Mouse (Mus musculus) C2C12 (cell line): ENCODE results near the gene Rabgap1l. TPM values are rescaled to one million over a fixed set of nuclear protein-coding genes. Genes with fewer than 3 reads are reported as not detected.

Experiments
- H3K27me3 ChIP-seq: one replicate; pipeline ENCODE4 v1.6.1; 2011; ENCODE audit not compliant: control insufficient read depth, insufficient read depth, insufficient read length
- H3K36me3 ChIP-seq: one replicate; pipeline ENCODE4 v1.6.1; 2011; ENCODE audit not compliant: control insufficient read depth, insufficient read depth
- H3K4me3 ChIP-seq: one replicate; pipeline ENCODE4 v1.5.1; 2011; ENCODE audit warnings: mild to moderate bottlenecking, control low read depth; ENCODE audit not compliant: poor library complexity, insufficient read depth, severe bottlenecking
- H3K79me2 ChIP-seq: one replicate; pipeline ENCODE4 v1.6.1; 2011; ENCODE audit not compliant: control insufficient read depth, insufficient read depth
- H3K79me3 ChIP-seq: one replicate; pipeline ENCODE4 v1.6.1; 2011; ENCODE audit warnings: low read depth, control low read depth
- H3ac ChIP-seq: one replicate; pipeline ENCODE3; 2011; ENCODE audit warnings: low read depth; ENCODE audit not compliant: control insufficient read depth, insufficient read length
- CEBPB ChIP-seq: IDR thresholded peaks from one replicate; pipeline ENCODE4 v1.6.1; 2011; ENCODE audit warnings: low read depth, mild to moderate bottlenecking, control low read depth, moderate library complexity
- CTCF ChIP-seq: IDR thresholded peaks from one replicate; pipeline ENCODE4 v1.5.1; 2011; ENCODE audit not compliant: control insufficient read depth, insufficient read depth, insufficient read length
- FOSL1 ChIP-seq: IDR thresholded peaks from one replicate; pipeline ENCODE4 v1.8.0; 2011; ENCODE audit warnings: mild to moderate bottlenecking, low read length; ENCODE audit not compliant: poor library complexity, insufficient read depth, severe bottlenecking
- MAX ChIP-seq: IDR thresholded peaks from one replicate; pipeline ENCODE4 v1.6.1; 2011; ENCODE audit warnings: mild to moderate bottlenecking, control low read depth
- MYOD1 ChIP-seq: IDR thresholded peaks from one replicate; pipeline ENCODE4 v1.6.1; 2011; ENCODE audit warnings: low read depth; ENCODE audit not compliant: control insufficient read depth, insufficient read length
- MYOG ChIP-seq: IDR thresholded peaks from one replicate; pipeline ENCODE4 v1.6.1; 2011; ENCODE audit not compliant: control insufficient read depth, insufficient read length; ENCODE audit errors: extremely low read depth
- USF1 ChIP-seq: IDR thresholded peaks from one replicate; pipeline ENCODE4 v1.6.1; 2011; ENCODE audit warnings: low read depth, mild to moderate bottlenecking, control low read depth, moderate library complexity
- polyA plus RNA-seq: library from polyadenylated mRNA; unstranded; fragments of >200 nt; fragmentation: generic; extraction: Trizol; gene quantifications from one replicate; pipeline ENCODE4 v1.2.1, GENCODE M21; 2012; ENCODE audit warnings: missing spikeins

The Rabgap1l gene
- polyA plus RNA-seq, 1 experiment, result 3.2 TPM

DNA sequence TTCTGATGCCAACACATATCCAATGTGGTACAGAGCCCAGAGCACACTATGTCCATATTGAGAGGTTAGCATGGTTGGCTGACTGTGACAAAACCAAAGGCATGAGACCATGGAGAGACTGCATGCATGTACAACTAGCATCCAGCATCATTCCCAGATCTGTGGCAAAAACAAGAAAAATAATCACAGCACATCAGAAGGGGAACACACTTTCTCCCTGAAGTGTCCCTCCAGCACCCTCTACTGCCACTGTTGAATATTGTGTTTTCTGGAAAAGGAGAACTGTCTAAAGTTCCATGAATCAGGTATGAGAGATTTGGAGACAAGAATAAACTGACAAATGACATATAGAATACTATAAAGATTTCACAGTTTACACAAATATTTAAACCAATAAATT lies 78.3 kb downstream of the Rabgap1l start:
- no peak for TF ChIP-seq FOSL1
- TF ChIP-seq MYOD1, result no peak
- TF ChIP-seq MYOG, result no peak
- no peak for TF ChIP-seq CEBPB
- TF ChIP-seq CTCF, result no peak
- no peak for TF ChIP-seq USF1
- TF ChIP-seq MAX, result no peak
- no peak overlapping the region for H3ac ChIP-seq
- H3K36me3 ChIP-seq, result no peaks in the 10 kb centered on the region

DNA sequence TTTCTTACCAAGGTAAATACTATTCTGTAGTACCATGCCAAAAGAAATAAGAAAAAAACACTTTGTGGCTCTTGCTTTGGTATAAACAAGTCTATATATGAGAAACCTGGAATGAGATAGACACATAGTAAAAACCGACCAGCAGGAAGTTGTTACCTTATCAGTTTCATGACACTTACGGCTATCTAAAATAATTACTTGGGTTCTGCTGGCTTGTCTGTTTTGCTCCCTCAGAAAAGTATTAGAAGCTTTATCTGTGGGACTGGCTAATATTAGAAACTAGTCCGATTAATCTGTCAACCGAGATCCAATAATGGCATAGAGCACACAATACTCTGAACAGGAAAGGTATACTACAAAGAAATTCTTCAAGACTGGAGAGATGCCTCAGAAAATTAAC lies 79.1 kb downstream of the Rabgap1l start:
- Histone ChIP-seq H3K27me3 (no peaks in the 10 kb centered on the region), H3K79me3 (no peaks in the 10 kb centered on the region), H3K36me3 (no peaks in the 10 kb centered on the region), H3K4me3 (no peak overlapping the region), H3K79me2 (no peaks in the 10 kb centered on the region), H3ac (no peak overlapping the region)
- no peak for TF ChIP-seq MYOG
- TF ChIP-seq USF1, result no peak
- no peak for TF ChIP-seq MAX
- TF ChIP-seq MYOD1, result no peak
- TF ChIP-seq FOSL1, result no peak
- TF ChIP-seq CEBPB, result no peak
- no peak for TF ChIP-seq CTCF

More for the DNA sequence above, 78.3 kb downstream of the Rabgap1l start:
- H3K79me2 ChIP-seq, result no peaks in the 10 kb centered on the region
- no peaks in the 10 kb centered on the region for H3K27me3 ChIP-seq
- H3K79me3 ChIP-seq, result no peaks in the 10 kb centered on the region
- H3K4me3 ChIP-seq, result no peak overlapping the region

DNA sequence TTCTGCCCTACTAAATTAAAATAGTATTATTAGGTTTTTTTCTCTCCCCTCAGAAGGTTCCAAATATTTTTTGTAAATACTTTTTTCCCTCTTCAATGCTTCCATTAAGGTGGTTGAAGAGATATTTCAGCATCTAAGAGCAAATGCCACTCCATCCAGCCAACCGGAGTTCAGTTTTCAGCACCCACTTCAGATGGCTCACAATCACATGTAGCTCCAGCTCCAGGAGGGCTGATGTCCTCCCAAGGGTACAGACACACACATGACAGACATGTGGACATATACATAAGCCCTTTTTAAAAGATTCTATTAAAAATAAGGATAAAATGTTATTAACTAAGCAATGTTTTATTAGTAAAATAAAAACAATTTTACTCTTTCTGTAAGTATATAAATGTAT lies 79.6 kb downstream of the Rabgap1l start:
- no peaks in the 10 kb centered on the region for H3K79me2 ChIP-seq
- TF ChIP-seq MYOD1 (no peak), FOSL1 (no peak), CTCF (no peak), MYOG (no peak), MAX (no peak), CEBPB (no peak), USF1 (no peak)
- no peak overlapping the region for H3ac ChIP-seq
- H3K27me3 ChIP-seq, result no peaks in the 10 kb centered on the region
- no peaks in the 10 kb centered on the region for H3K79me3 ChIP-seq
- no peak overlapping the region for H3K4me3 ChIP-seq
- no peaks in the 10 kb centered on the region for H3K36me3 ChIP-seq

DNA sequence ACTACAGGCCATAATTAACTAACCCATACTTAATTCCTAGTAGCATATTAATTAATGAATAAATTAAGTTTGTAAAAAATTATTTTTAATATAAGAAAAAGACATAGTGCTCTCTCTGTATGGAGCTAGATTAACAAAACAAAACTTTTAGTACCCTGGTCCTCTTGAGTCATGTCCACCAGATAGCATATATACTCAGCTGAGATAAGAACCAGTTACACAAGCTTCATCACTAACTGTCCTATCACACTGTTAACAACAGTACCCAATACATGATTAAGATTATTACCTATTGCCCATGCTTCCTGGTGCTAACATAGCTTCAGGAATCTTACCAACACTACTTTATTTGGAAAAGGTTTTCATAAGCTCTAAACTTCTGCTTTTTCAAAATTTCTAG lies 82.5 kb downstream of the Rabgap1l start:
- Histone ChIP-seq H3K79me2 (no peaks in the 10 kb centered on the region), H3K4me3 (no peak overlapping the region), H3ac (no peak overlapping the region), H3K79me3 (no peaks in the 10 kb centered on the region), H3K27me3 (no peaks in the 10 kb centered on the region), H3K36me3 (no peaks in the 10 kb centered on the region)
- TF ChIP-seq MAX (no peak), CTCF (no peak), USF1 (no peak), CEBPB (no peak), MYOG (no peak)

DNA sequence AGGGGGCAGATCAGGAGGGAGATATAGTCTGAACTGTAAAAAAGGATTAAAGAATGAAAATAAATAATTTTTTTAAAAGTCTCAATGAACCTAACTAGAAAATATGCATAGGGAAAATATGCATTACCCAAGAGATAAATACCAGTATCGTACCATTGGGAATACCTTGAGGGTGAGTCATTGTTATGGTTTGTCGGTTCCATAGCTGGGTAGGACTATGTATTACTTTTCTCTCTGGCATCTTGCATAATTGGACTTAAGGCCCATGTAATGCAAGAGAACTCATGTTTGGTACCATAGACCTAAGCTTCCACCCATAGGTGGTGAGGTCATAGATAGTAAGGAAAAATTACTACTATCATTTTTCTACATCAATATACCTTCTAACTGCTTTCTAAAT lies 88.4 kb downstream of the Rabgap1l start:
- Histone ChIP-seq H3K79me3 (no peaks in the 10 kb centered on the region), H3K36me3 (no peaks in the 10 kb centered on the region), H3ac (no peak overlapping the region), H3K4me3 (no peak overlapping the region), H3K79me2 (no peaks in the 10 kb centered on the region), H3K27me3 (no peaks in the 10 kb centered on the region)
- TF ChIP-seq USF1, result no peak
- no peak for TF ChIP-seq MYOD1
- TF ChIP-seq MYOG, result no peak
- TF ChIP-seq MAX, result no peak
- TF ChIP-seq FOSL1, result peak; percentile 56
- TF ChIP-seq CTCF, result no peak
- TF ChIP-seq CEBPB, result peak; percentile 65

DNA sequence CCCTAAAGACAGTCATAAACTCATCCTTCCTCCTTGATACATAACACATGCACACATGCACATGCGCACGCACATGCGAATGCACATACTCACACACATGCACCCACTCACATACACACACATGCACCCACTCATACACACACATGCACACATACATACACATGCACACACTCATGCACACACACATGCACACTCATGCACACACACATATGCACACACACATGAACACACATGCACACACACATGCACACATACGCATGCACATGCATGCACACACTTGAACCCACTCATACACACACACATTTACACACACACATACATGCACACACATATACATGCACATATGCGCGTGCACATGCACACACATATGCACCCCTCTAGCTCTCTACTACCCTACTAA lies 89.2 kb downstream of the Rabgap1l start:
- Histone ChIP-seq H3K36me3 (no peaks in the 10 kb centered on the region), H3K4me3 (no peak overlapping the region), H3K27me3 (no peaks in the 10 kb centered on the region), H3ac (no peak overlapping the region), H3K79me3 (no peaks in the 10 kb centered on the region), H3K79me2 (no peaks in the 10 kb centered on the region)
- TF ChIP-seq MAX, result no peak
